Comparison of ENCODE assay signal across 8 mouse cellular contexts in the genomic region with DNA sequence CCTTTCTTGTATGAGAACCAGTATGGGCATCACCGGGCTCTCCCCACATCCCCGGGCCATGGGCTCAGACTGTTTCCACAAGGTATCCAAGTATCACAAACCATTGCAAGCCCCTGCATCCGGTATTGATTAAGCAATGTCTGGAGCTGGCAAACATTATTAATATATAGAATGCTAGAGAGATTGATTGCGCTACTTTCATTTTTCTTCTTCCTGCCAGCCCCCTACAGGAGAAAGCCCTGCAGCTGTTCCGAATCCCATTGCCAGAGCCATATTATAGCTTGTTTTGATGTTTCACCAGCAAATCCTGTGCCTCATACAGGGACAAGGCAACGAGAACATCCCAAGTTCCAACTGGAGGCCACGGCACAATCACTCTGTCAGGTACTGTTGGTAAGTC.
"Had no signal": no experiment of that assay in that cellular context is flagged by ENCODE, and none has a peak within 500 bp of the region (broad histone marks: within the 10 kb centered on the region; RNA-seq: fewer than 3 reads in every experiment).

No protein-coding gene starts in this region.

- H3K27ac ChIP-seq: kidney, postnatal 0 days; liver, embryonic 12.5 days; midbrain, embryonic 10.5 days; neural tube, embryonic 13.5 days; stomach, postnatal 0 days had no signal

- H3K27me3 ChIP-seq: liver, embryonic 12.5 days; neural tube, embryonic 13.5 days had no signal

- H3K9me3 ChIP-seq: liver, embryonic 12.5 days; midbrain, embryonic 10.5 days; neural tube, embryonic 13.5 days had no signal

- H3K36me3 ChIP-seq: liver, embryonic 12.5 days; midbrain, embryonic 10.5 days; neural tube, embryonic 13.5 days had no signal

- ATAC-seq: intestine, postnatal 0 days; liver, embryonic 12.5 days had no signal

- H3K4me2 ChIP-seq: liver, embryonic 12.5 days; lung, embryonic 14.5 days; neural tube, embryonic 13.5 days had no signal

- H3K4me1 ChIP-seq: liver, embryonic 12.5 days; midbrain, embryonic 10.5 days; neural tube, embryonic 13.5 days had no signal

- H3K9ac ChIP-seq: liver, embryonic 12.5 days; lung, embryonic 14.5 days; neural tube, embryonic 13.5 days had no signal

- H3K4me3 ChIP-seq: liver, embryonic 12.5 days; midbrain, embryonic 10.5 days; myocyte; neural tube, embryonic 13.5 days had no signal
